Mouse (Mus musculus) embryonic facial prominence, embryonic 13.5 days (tissue): ENCODE results near the gene Btbd35f27. TPM values are rescaled to one million over a fixed set of nuclear protein-coding genes. Genes with fewer than 3 reads are reported as not detected.
"Not testable (repeated sequence)": the region's sequence is repeated elsewhere in the genome, so short reads cannot be mapped to it uniquely, and the experiment has no call there.

ENCODE experiments used
- ATAC-seq: fragments of 200-750 bp; cut with Nextera tagmentation; 2 replicates; pipeline ENCODE4 v1.8.0; 2017; ENCODE audit warnings: low read depth; ENCODE audit not compliant: insufficient number of reproducible peaks, insufficient read depth, low FRiP score, low TSS enrichment
- H3K27ac ChIP-seq: fragments of 300-500 bp; sonication (generic); 2 replicates; pipeline ENCODE4 v1.5.1; 2015; ENCODE audit warnings: moderate library complexity, mild to moderate bottlenecking, inconsistent platforms
- H3K27me3 ChIP-seq: fragments of 300-500 bp; sonication (generic); 2 replicates; pipeline ENCODE4 v1.6.1; 2015; ENCODE audit warnings: mild to moderate bottlenecking, inconsistent platforms
- H3K36me3 ChIP-seq: fragments of 300-500 bp; sonication (generic); 2 replicates; pipeline ENCODE4 v1.6.1; 2015; ENCODE audit warnings: mild to moderate bottlenecking, inconsistent platforms
- H3K4me1 ChIP-seq: fragments of 300-500 bp; sonication (generic); 2 replicates; pipeline ENCODE4 v1.6.1; 2015; ENCODE audit warnings: inconsistent platforms
- H3K4me2 ChIP-seq: fragments of 300-500 bp; sonication (generic); 2 replicates; pipeline ENCODE4 v1.6.1; 2015; ENCODE audit warnings: moderate library complexity, mild to moderate bottlenecking, inconsistent platforms
- H3K4me3 ChIP-seq: fragments of 300-500 bp; sonication (generic); 2 replicates; pipeline ENCODE4 v1.5.1; 2015; ENCODE audit warnings: mild to moderate bottlenecking, inconsistent platforms
- H3K9ac ChIP-seq: fragments of 300-500 bp; sonication (generic); 2 replicates; pipeline ENCODE4 v1.6.1; 2015; ENCODE audit warnings: mild to moderate bottlenecking, inconsistent platforms
- H3K9me3 ChIP-seq: fragments of 300-500 bp; sonication (generic); 2 replicates; pipeline ENCODE4 v1.6.1; 2016; ENCODE audit warnings: inconsistent platforms
- WGBS: fragments of 180-500 bp; shearing (Covaris S2); methylation state at CpG from one replicate; pipeline ENCODE4 v1.1.7; 2015; ENCODE audit warnings: mixed read lengths; 5-methylcytosine and 5-hydroxymethylcytosine counted together
- polyA plus RNA-seq: library from polyadenylated mRNA; unstranded; fragments of >200 nt; fragmentation: Nextera tagmentation; extraction: Ambion mirVana; gene quantifications from 2 replicates; pipeline ENCODE4 v1.2.1, GENCODE M21; 2015

The Btbd35f27 gene
- polyA plus RNA-seq: not detected in 2 replicates

- H3K4me3 ChIP-seq, H3K36me3 ChIP-seq, H3K9ac ChIP-seq, H3K27me3 ChIP-seq, H3K4me1 ChIP-seq, H3K4me2 ChIP-seq, ATAC-seq, H3K27ac ChIP-seq, H3K9me3 ChIP-seq: not testable (repeated sequence)
- 63% methylated on average over 2 of the region's 3 CpGs for WGBS
Observed at GRCm38 (mm10) chrX:4951835-4952234, at the start of gene Btbd35f27. Gene Btbd35f27 (plus strand): TSS chrX:4952135.

Other genes with a start within 250 kb of the Btbd35f27 start
- not detected in 2 replicates for gene Btbd35f4, start 151.6 kb upstream of the Btbd35f27 start, polyA plus RNA-seq